Mouse (Mus musculus) forebrain, embryonic 14.5 days (tissue): ENCODE data around the gene Ap2b1. TPM values are rescaled to one million over a fixed set of nuclear protein-coding genes. Genes with fewer than 3 reads are reported as not detected.

Experiments used
- ATAC-seq: fragments of 200-750 bp; cut with Nextera tagmentation; 2 replicates; pipeline ENCODE4 v1.8.0; 2017; ENCODE audit warnings: mild to moderate bottlenecking, moderate library complexity
- DNase-seq: peaks from one replicate; pipeline ENCODE4 v3.0.0-alpha.2; 2015; ENCODE audit warnings: low spot score
- H3K27ac ChIP-seq: fragments of 300-500 bp; sonication (generic); 2 replicates; pipeline ENCODE4 v1.5.1; 2014; ENCODE audit warnings: low read depth, mild to moderate bottlenecking, control low read depth, low read length, moderate library complexity
- H3K27me3 ChIP-seq: fragments of 300-500 bp; sonication (generic); replicated peaks from 2 replicates; pipeline ENCODE4 v1.6.1; 2014; ENCODE audit warnings: low read length, control low read depth, mixed read lengths; ENCODE audit not compliant: control insufficient read depth, insufficient read depth
- H3K36me3 ChIP-seq: fragments of 300-500 bp; sonication (generic); 2 replicates; pipeline ENCODE4 v1.6.1; 2014; ENCODE audit warnings: low read length, control low read depth; ENCODE audit not compliant: control insufficient read depth, insufficient read depth
- H3K4me1 ChIP-seq: fragments of 300-500 bp; sonication (generic); 2 replicates; pipeline ENCODE4 v1.6.1; 2014; ENCODE audit warnings: antibody characterized with exemption, low read length, control low read depth; ENCODE audit not compliant: control insufficient read depth, insufficient read depth
- H3K4me2 ChIP-seq: fragments of 300-500 bp; sonication (generic); 2 replicates; pipeline ENCODE4 v1.6.1; 2014; ENCODE audit warnings: mild to moderate bottlenecking, control low read depth, low read length
- H3K4me3 ChIP-seq: fragments of 300-500 bp; sonication (generic); 2 replicates; pipeline ENCODE4 v1.5.1; 2014; ENCODE audit warnings: low read depth, low read length, control low read depth
- H3K9ac ChIP-seq: fragments of 300-500 bp; sonication (generic); 2 replicates; pipeline ENCODE4 v1.6.1; 2014; ENCODE audit warnings: mild to moderate bottlenecking, low read length, control low read depth, moderate library complexity
- H3K9me3 ChIP-seq: fragments of 300-500 bp; sonication (generic); replicated peaks from 2 replicates; pipeline ENCODE4 v1.6.1; 2016; ENCODE audit warnings: low read length, control low read depth, mixed read lengths; ENCODE audit not compliant: control insufficient read depth
- WGBS: fragments of 180-500 bp; shearing (Covaris S2); extraction: QIAGEN DNeasy Blood & Tissue Kit; methylation state at CpG from one replicate; pipeline ENCODE4 v1.1.7; 2014; 5-methylcytosine and 5-hydroxymethylcytosine counted together
- polyA plus RNA-seq: library from polyadenylated mRNA; unstranded; fragments of >200 nt; fragmentation: Nextera tagmentation; extraction: Ambion mirVana; gene quantifications from 2 replicates; pipeline ENCODE4 v1.2.1, GENCODE M21; 2014

Ap2b1 gene
- polyA plus RNA-seq, 1 experiment from 2014 or later = 107 TPM

GRCm38 (mm10) chr11:83440081-83441064 lies 141.5 kb downstream of the Ap2b1 start:
- Histone ChIP-seq H3K4me1 (peaks cover 3% of the 10 kb centered on the region; the same call in 1 of the 2 replicates), H3K27me3 (peaks cover 41% of the 10 kb centered on the region), H3K4me3 (peak overlapping the region; percentile 47), H3K9me3 (no peaks in the 10 kb centered on the region), H3K4me2 (peak overlapping the region; percentile 79), H3K27ac (no peak overlapping the region), H3K9ac (peak overlapping the region; percentile 61), H3K36me3 (no peaks in the 10 kb centered on the region)
- ATAC-seq = peak; percentile 96
- DNase-seq = peak; percentile 96
- under 1% methylated on average over 64 of the region's 75 CpGs for WGBS

- DNase-seq (no peak), ATAC-seq (no peak)
- H3K9ac ChIP-seq = no peak overlapping the region
- H3K4me3 ChIP-seq = no peak overlapping the region
- peaks cover 43% of the 10 kb centered on the region for H3K27me3 ChIP-seq
- H3K36me3 ChIP-seq = no peaks in the 10 kb centered on the region
- H3K9me3 ChIP-seq = no peaks in the 10 kb centered on the region
- no peak overlapping the region for H3K4me2 ChIP-seq
- WGBS = 31% methylated on average over 7 of the region's 7 CpGs
- no peak overlapping the region for H3K27ac ChIP-seq
- H3K4me1 ChIP-seq = peaks cover 3% of the 10 kb centered on the region; the same call in 1 of the 2 replicates
These were observed 142.4 kb downstream of the Ap2b1 start for GRCm38 (mm10) chr11:83441235-83441634.

GRCm38 (mm10) chr11:83442596-83443267 lies 143.9 kb downstream of the Ap2b1 start:
- Histone ChIP-seq H3K4me1 (peaks cover 3% of the 10 kb centered on the region; the same call in 1 of the 2 replicates), H3K36me3 (no peaks in the 10 kb centered on the region), H3K4me2 (peak overlapping the region; percentile 40), H3K9me3 (no peaks in the 10 kb centered on the region), H3K9ac (peak overlapping the region; percentile 21; the same call in 1 of the 2 replicates), H3K27me3 (peaks cover 41% of the 10 kb centered on the region), H3K4me3 (no peak overlapping the region; the same call in 1 of the 2 replicates), H3K27ac (no peak overlapping the region)
- ATAC-seq = peak; percentile 35; the same call in 1 of the 2 replicates
- 13% methylated on average over 28 of the region's 29 CpGs for WGBS
- DNase-seq = peak; percentile 89

GRCm38 (mm10) chr11:83443824-83444223 lies 145.0 kb downstream of the Ap2b1 start:
- Histone ChIP-seq H3K9ac (no peak overlapping the region), H3K4me3 (no peak overlapping the region), H3K4me2 (no peak overlapping the region), H3K4me1 (peaks cover 8% of the 10 kb centered on the region; the same call in 1 of the 2 replicates), H3K27ac (no peak overlapping the region), H3K27me3 (peaks cover 41% of the 10 kb centered on the region), H3K36me3 (no peaks in the 10 kb centered on the region), H3K9me3 (no peaks in the 10 kb centered on the region)
- ATAC-seq (no peak), DNase-seq (no peak)
- WGBS = 8% methylated on average over 7 of the region's 7 CpGs

GRCm38 (mm10) chr11:83445001-83445400 lies 146.2 kb downstream of the Ap2b1 start:
- no peak for ATAC-seq
- DNase-seq = no peak
- Histone ChIP-seq H3K4me1 (peaks cover 10% of the 10 kb centered on the region; the same call in 1 of the 2 replicates), H3K36me3 (no peaks in the 10 kb centered on the region), H3K27me3 (peaks cover 41% of the 10 kb centered on the region), H3K27ac (no peak overlapping the region), H3K9me3 (no peaks in the 10 kb centered on the region), H3K4me2 (peak overlapping the region; percentile 18; the same call in 1 of the 2 replicates), H3K9ac (peak overlapping the region; percentile 25; the same call in 1 of the 2 replicates), H3K4me3 (0 out of 2 replicates have a peak overlapping the region, but pooled peaks have one; percentile 5)
- WGBS = 33% methylated on average over 19 of the region's 19 CpGs

GRCm38 (mm10) chr11:83447612-83448011 lies 148.8 kb downstream of the Ap2b1 start:
- DNase-seq (no peak), ATAC-seq (no peak)
- no peak overlapping the region for H3K9ac ChIP-seq
- H3K4me3 ChIP-seq = no peak overlapping the region
- no peaks in the 10 kb centered on the region for H3K36me3 ChIP-seq
- H3K4me1 ChIP-seq = peaks cover 10% of the 10 kb centered on the region; the same call in 1 of the 2 replicates
- no peak overlapping the region for H3K4me2 ChIP-seq
- 86% methylated on average over 10 of the region's 10 CpGs for WGBS
- peaks cover 27% of the 10 kb centered on the region for H3K27me3 ChIP-seq
- H3K27ac ChIP-seq = no peak overlapping the region
- no peaks in the 10 kb centered on the region for H3K9me3 ChIP-seq

GRCm38 (mm10) chr11:83448021-83448926 lies 149.4 kb downstream of the Ap2b1 start:
- H3K4me3 ChIP-seq = no peak overlapping the region
- H3K9me3 ChIP-seq = no peaks in the 10 kb centered on the region
- H3K36me3 ChIP-seq = no peaks in the 10 kb centered on the region
- WGBS = 57% methylated on average over 16 of the region's 16 CpGs
- ATAC-seq (no peak), DNase-seq (no peak)
- H3K4me1 ChIP-seq = peaks cover 10% of the 10 kb centered on the region; the same call in 1 of the 2 replicates
- no peak overlapping the region for H3K27ac ChIP-seq
- peaks cover 22% of the 10 kb centered on the region for H3K27me3 ChIP-seq
- H3K9ac ChIP-seq = no peak overlapping the region
- no peak overlapping the region for H3K4me2 ChIP-seq

- no peaks in the 10 kb centered on the region for H3K9me3 ChIP-seq
- no peak overlapping the region for H3K9ac ChIP-seq
- H3K36me3 ChIP-seq = no peaks in the 10 kb centered on the region
- no peak overlapping the region for H3K4me2 ChIP-seq
- no peak overlapping the region for H3K4me3 ChIP-seq
- H3K4me1 ChIP-seq = peaks cover 10% of the 10 kb centered on the region; the same call in 1 of the 2 replicates
- peak; percentile 46 for DNase-seq
- peaks cover 17% of the 10 kb centered on the region for H3K27me3 ChIP-seq
- H3K27ac ChIP-seq = peak overlapping the region; percentile 44; the same call in 1 of the 2 replicates
- ATAC-seq = 0 out of 2 replicates have a peak, but pooled peaks have one; percentile 15
These were observed 150.1 kb downstream of the Ap2b1 start for GRCm38 (mm10) chr11:83448927-83449236.
